ENCODE assay signal across 18 mouse cellular contexts in genomic region chr3:85914806-85915205, GRCm38 (mm10). TPM values are rescaled to one million over a fixed set of nuclear protein-coding genes. Genes with fewer than 3 reads are reported as not detected.
"Had no signal": no experiment of that assay in that cellular context is flagged by ENCODE, and none has a peak within 500 bp of the region (broad histone marks: within the 10 kb centered on the region; RNA-seq: fewer than 3 reads in every experiment).

No protein-coding gene starts in this region.

- H3K27me3 ChIP-seq: neural tube, embryonic 13.5 days; neural tube, embryonic 15.5 days; stomach, embryonic 15.5 days had no signal

- H3K4me1 ChIP-seq: neural tube, embryonic 13.5 days; neural tube, embryonic 15.5 days; stomach, embryonic 15.5 days had no signal

- DNase-seq: retina, postnatal 1 day; right cerebral cortex, adult 18-20 months; right cerebral cortex, postnatal 14 days; right cerebral cortex, postnatal 25 days; right cerebral cortex, postnatal 4 days; spleen, adult 18-20 months; thymus, adult 18-20 months; thymus, adult 2 months; thymus, postnatal 14 days; thymus, postnatal 25 days; thymus, postnatal 36 days; thymus, postnatal 4 days had no signal

- H3K9ac ChIP-seq: neural tube, embryonic 13.5 days; neural tube, embryonic 15.5 days; stomach, embryonic 15.5 days had no signal

- H3K27ac ChIP-seq: neural tube, embryonic 13.5 days; neural tube, embryonic 15.5 days; stomach, embryonic 15.5 days; stomach, postnatal 0 days had no signal

- H3K36me3 ChIP-seq: neural tube, embryonic 13.5 days; neural tube, embryonic 15.5 days; stomach, embryonic 15.5 days had no signal

- H3K4me3 ChIP-seq: neural tube, embryonic 13.5 days; neural tube, embryonic 15.5 days; stomach, embryonic 15.5 days had no signal

- H3K4me2 ChIP-seq: neural tube, embryonic 13.5 days; neural tube, embryonic 15.5 days; stomach, embryonic 15.5 days had no signal

- H3K9me3 ChIP-seq: neural tube, embryonic 13.5 days; neural tube, embryonic 15.5 days; stomach, embryonic 15.5 days had no signal

RNA-seq across cellular contexts. Expression of gene Gm37240, which starts 27.5 kb away (rescaled TPM):
- polyA plus RNA-seq: neural tube, embryonic 13.5 days; neural tube, embryonic 14.5 days; testis, adult 2 months had no signal
